Mouse (Mus musculus) kidney, postnatal 0 days (tissue): ENCODE data around the gene Gm10153. TPM values are rescaled to one million over a fixed set of nuclear protein-coding genes. Genes with fewer than 3 reads are reported as not detected.
"Not testable (repeated sequence)": the region's sequence is repeated elsewhere in the genome, so short reads cannot be mapped to it uniquely, and the experiment has no call there.

ENCODE experiments used
- ATAC-seq: fragments of 200-750 bp; cut with Nextera tagmentation; replicated peaks from 2 replicates; pipeline ENCODE4 v1.8.0; 2017; ENCODE audit warnings: low read depth, moderate number of reproducible peaks, moderate TSS enrichment, moderate library complexity; ENCODE audit not compliant: low FRiP score
- DNase-seq: peaks from one replicate; pipeline ENCODE4 v3.0.0-alpha.2; 2016; ENCODE audit warnings: low spot score
- H3K27ac ChIP-seq: fragments of 300-500 bp; sonication (generic); 2 replicates; pipeline ENCODE4 v1.5.1; 2014; ENCODE audit warnings: mild to moderate bottlenecking
- H3K27me3 ChIP-seq: fragments of 300-500 bp; sonication (generic); 2 replicates; pipeline ENCODE4 v1.6.1; 2014; ENCODE audit warnings: low read length, mixed read lengths; ENCODE audit not compliant: insufficient read depth
- H3K36me3 ChIP-seq: fragments of 300-500 bp; sonication (generic); 2 replicates; pipeline ENCODE4 v1.6.1; 2014; ENCODE audit warnings: low read length, mixed read lengths; ENCODE audit not compliant: insufficient read depth
- H3K4me1 ChIP-seq: fragments of 300-500 bp; sonication (generic); replicated peaks from 2 replicates; pipeline ENCODE4 v1.6.1; 2014; ENCODE audit warnings: antibody characterized with exemption, low read length, mixed read lengths; ENCODE audit not compliant: insufficient read depth
- H3K4me2 ChIP-seq: fragments of 300-500 bp; sonication (generic); 2 replicates; pipeline ENCODE4 v1.6.1; 2014; ENCODE audit warnings: mild to moderate bottlenecking, low read length, moderate library complexity, mixed read lengths
- H3K4me3 ChIP-seq: fragments of 300-500 bp; sonication (generic); replicated peaks from 2 replicates; pipeline ENCODE4 v1.5.1; 2014; ENCODE audit warnings: low read depth, low read length
- H3K9ac ChIP-seq: fragments of 300-500 bp; sonication (generic); 2 replicates; pipeline ENCODE4 v1.6.1; 2014; ENCODE audit warnings: low read depth, low read length
- H3K9me3 ChIP-seq: fragments of 300-500 bp; sonication (generic); replicated peaks from 2 replicates; pipeline ENCODE4 v1.6.1; 2016; ENCODE audit warnings: low read length, inconsistent platforms, mixed read lengths
- CTCF ChIP-seq: IDR thresholded peaks from 2 replicates; pipeline ENCODE4 v1.5.1; 2016; ENCODE audit warnings: antibody characterized with exemption, low read depth, mild to moderate bottlenecking, moderate library complexity
- WGBS: fragments of 180-500 bp; shearing (Covaris S2); extraction: QIAGEN DNeasy Blood & Tissue Kit; methylation state at CpG from one replicate; pipeline ENCODE4 v1.1.7; 2014; 5-methylcytosine and 5-hydroxymethylcytosine counted together
- polyA plus RNA-seq: library from polyadenylated mRNA; unstranded; fragments of >200 nt; fragmentation: Nextera tagmentation; extraction: Ambion mirVana; gene quantifications from 2 replicates; pipeline ENCODE4 v1.2.1, GENCODE M21; 2015

Gm10153 gene
- polyA plus RNA-seq, 1 experiment from 2014 or later = not detected

DNA sequence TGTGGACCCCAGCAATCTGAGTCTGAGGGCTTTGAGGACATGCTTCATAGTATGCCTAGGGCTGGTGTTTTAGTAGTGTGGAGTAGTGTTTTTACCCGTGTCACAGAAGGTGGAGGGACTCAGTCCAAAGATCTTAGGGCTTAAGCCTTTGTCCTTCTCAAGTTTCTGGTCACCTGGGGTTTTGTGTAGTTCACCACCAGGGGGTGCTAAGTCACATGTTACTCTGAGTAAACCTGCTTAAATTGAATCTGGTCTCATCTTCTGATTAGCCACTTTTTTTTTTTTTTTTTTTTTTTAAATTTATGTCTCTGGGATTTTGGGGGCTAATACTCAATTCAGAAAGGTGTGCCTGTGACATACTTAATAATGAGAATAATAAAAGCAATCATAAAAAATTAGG is 44.2 kb downstream of the Gm10153 start:
- TF ChIP-seq CTCF = peak; percentile 76
- Histone ChIP-seq H3K36me3 (no peaks in the 10 kb centered on the region), H3K4me2 (no peak overlapping the region), H3K9me3 (no peaks in the 10 kb centered on the region), H3K4me3 (no peak overlapping the region), H3K4me1 (no peaks in the 10 kb centered on the region), H3K27ac (no peak overlapping the region), H3K27me3 (no peaks in the 10 kb centered on the region), H3K9ac (no peak overlapping the region)
- peak; percentile 84 for DNase-seq
- ATAC-seq = no peak
- 0% methylated on average over 1 of the region's 1 CpGs for WGBS

DNA sequence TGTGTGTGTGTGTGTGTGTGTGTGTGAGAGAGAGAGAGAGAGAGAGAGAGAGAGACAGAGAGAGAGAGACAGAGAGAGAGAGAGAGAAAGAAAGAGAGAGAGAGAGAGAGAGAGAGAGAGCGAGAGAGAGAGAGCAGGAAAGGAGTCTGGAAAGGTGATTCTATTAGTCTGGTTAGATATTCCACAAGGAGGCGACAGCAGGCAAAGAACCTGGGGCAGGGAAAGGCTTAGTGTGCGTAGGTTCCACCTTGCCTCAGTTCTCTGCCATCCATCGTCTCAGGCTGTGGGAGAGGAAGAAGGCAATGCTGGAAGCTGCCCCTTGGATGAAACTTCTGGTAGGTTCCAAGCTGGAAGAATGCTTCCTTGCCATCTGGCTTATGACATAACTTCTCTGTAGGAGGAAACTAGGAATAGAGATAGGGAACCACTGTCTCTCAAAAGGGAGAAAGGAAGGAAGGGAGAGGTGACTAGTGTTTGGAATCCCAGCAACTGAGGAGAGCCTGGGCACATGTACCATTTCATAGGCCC is 44.7 kb downstream of the Gm10153 start:
- H3K36me3 ChIP-seq = no peaks in the 10 kb centered on the region
- 32% methylated on average over 4 of the region's 4 CpGs for WGBS
- H3K27me3 ChIP-seq = no peaks in the 10 kb centered on the region
- ATAC-seq (no peak), DNase-seq (peak; percentile 14)
- no peak overlapping the region for H3K4me2 ChIP-seq
- H3K27ac ChIP-seq = no peak overlapping the region
- H3K9me3 ChIP-seq = no peaks in the 10 kb centered on the region
- H3K4me1 ChIP-seq = no peaks in the 10 kb centered on the region
- TF ChIP-seq CTCF = peak; percentile 40; the same call in 1 of the 2 replicates
- no peak overlapping the region for H3K4me3 ChIP-seq
- no peak overlapping the region for H3K9ac ChIP-seq

DNA sequence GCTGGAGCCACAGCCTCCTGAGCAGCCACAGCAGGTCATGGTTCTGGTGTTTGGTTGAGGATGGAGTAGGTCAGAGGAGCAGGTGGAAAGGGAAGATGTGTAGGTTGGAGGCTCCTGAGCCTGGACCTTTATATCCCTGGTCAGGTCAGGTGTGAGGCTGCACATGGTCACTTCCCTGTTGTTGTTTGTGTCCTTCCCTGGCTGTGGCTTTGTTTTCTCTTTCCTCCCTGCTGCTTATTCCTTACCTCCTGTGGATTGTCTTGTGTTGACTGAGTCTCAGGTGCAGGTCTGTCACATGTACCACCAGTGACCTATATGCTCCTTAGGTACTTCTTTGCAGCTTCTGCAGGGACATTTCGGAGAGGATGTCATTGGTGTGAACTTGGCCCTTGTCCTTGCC is 45.7 kb downstream of the Gm10153 start, which contains the start of gene Gm45337:
Gene Gm45337, minus strand, starts transcription at position 101 of the 400 bp plus-strand sequence.
- H3K4me1 ChIP-seq = no peaks in the 10 kb centered on the region
- 89% methylated on average over 1 of the region's 1 CpGs for WGBS
- no peak within 1 kb of the TSS for H3K4me3 ChIP-seq
- H3K27me3 ChIP-seq = no peaks in the 10 kb centered on the region
- no peak within 1 kb of the TSS for H3K4me2 ChIP-seq
- H3K9ac ChIP-seq = no peak within 1 kb of the TSS
- DNase-seq (no peak), ATAC-seq (no peak)
- no peak within 1 kb of the TSS for H3K27ac ChIP-seq
- no peaks in the 10 kb centered on the region for H3K36me3 ChIP-seq
- H3K9me3 ChIP-seq = no peaks in the 10 kb centered on the region
- TF ChIP-seq CTCF = no peak

DNA sequence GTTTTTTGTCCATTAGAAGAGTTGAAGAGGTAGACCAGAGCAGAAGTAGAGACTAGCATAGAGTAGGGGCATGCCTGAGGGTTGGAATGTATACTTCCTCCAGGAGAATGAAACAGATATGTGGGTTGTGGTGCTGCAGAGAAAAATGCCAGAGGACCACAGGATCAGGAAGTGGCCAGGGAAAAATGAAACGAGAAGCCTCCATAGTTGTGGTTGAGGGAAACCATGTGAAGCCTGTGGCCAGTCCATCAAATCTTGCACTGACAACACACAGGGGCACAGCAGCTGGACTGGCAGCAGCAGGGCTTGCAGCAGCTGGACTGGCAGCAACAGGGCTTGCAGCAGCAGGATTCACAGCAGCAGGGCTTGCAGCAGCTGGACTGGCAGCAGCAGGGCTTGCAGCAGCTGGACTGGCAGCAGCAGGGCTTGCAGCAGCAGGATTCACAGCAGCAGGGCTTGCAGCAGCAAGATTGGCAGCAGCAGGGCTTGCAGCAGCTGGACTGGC is 46.6 kb downstream of the Gm10153 start:
- H3K4me2 ChIP-seq, H3K4me3 ChIP-seq, H3K27ac ChIP-seq, ATAC-seq, H3K27me3 ChIP-seq, DNase-seq, H3K4me1 ChIP-seq, H3K36me3 ChIP-seq, H3K9ac ChIP-seq, H3K9me3 ChIP-seq: not testable (repeated sequence)
- 32% methylated on average over 1 of the region's 1 CpGs for WGBS

GRCm38 (mm10) chr7:142140696-142141095 is 49.5 kb downstream of the Gm10153 start:
- H3K36me3 ChIP-seq = no peaks in the 10 kb centered on the region
- H3K4me2 ChIP-seq = no peak overlapping the region
- H3K4me1 ChIP-seq = no peaks in the 10 kb centered on the region
- no peak for TF ChIP-seq CTCF
- H3K9me3 ChIP-seq = no peaks in the 10 kb centered on the region
- H3K27ac ChIP-seq = no peak overlapping the region
- no peak overlapping the region for H3K9ac ChIP-seq
- 0% methylated on average over 1 of the region's 1 CpGs for WGBS
- H3K27me3 ChIP-seq = no peaks in the 10 kb centered on the region
- H3K4me3 ChIP-seq = no peak overlapping the region
- ATAC-seq (no peak), DNase-seq (no peak)

Other genes starting within 250 kb of the Gm10153 start
- 0.29 and 0.31 TPM in 2 replicates for gene Brsk2, start 240.6 kb downstream of the Gm10153 start, polyA plus RNA-seq
- gene Mob2, start 129.3 kb downstream of the Gm10153 start, polyA plus RNA-seq = 62.8 and 64.3 TPM in 2 replicates
- gene Dusp8, start 94.5 kb downstream of the Gm10153 start, polyA plus RNA-seq = 2.3 and 2.5 TPM in 2 replicates
- not detected in 2 replicates for gene Gm45618, start 69.7 kb downstream of the Gm10153 start, polyA plus RNA-seq
- gene Gm39115, start 54.4 kb downstream of the Gm10153 start, polyA plus RNA-seq = not detected in 2 replicates
- not detected in 2 replicates for gene Gm45337, start 45.8 kb downstream of the Gm10153 start, polyA plus RNA-seq
- not detected in 2 replicates for gene Gm29735, start 33.3 kb downstream of the Gm10153 start, polyA plus RNA-seq
- not detected in 2 replicates for gene Gm4553, start 24.6 kb downstream of the Gm10153 start, polyA plus RNA-seq
- gene Krtap5-2, start 14.4 kb downstream of the Gm10153 start, polyA plus RNA-seq = not detected in 2 replicates
- not detected in 2 replicates for gene Krtap5-3, start 11.0 kb upstream of the Gm10153 start, polyA plus RNA-seq
- gene Gm7579, start 21.5 kb upstream of the Gm10153 start, polyA plus RNA-seq = not detected in 2 replicates
- not detected in 2 replicates for gene Krtap5-5, start 39.6 kb upstream of the Gm10153 start, polyA plus RNA-seq
- not detected in 2 replicates for gene Gm40460, start 50.7 kb upstream of the Gm10153 start, polyA plus RNA-seq
- not detected in 2 replicates for gene Gm2431, start 68.0 kb upstream of the Gm10153 start, polyA plus RNA-seq
- not detected in 2 replicates for gene Gm4559, start 84.0 kb upstream of the Gm10153 start, polyA plus RNA-seq
- not detected in 2 replicates for gene Krtap5-1, start 106.7 kb upstream of the Gm10153 start, polyA plus RNA-seq
- gene Krtap5-4, start 113.2 kb upstream of the Gm10153 start, polyA plus RNA-seq = not detected in 2 replicates
- 3.6 and 3.9 TPM in 2 replicates for gene Ifitm10, start 183.4 kb upstream of the Gm10153 start, polyA plus RNA-seq
- not detected in 2 replicates for gene Gm49369, start 192.3 kb upstream of the Gm10153 start, polyA plus RNA-seq
- gene Ctsd, start 197.6 kb upstream of the Gm10153 start, polyA plus RNA-seq = 575 and 586 TPM in 2 replicates
- 2.5 and 4.8 TPM in 2 replicates for gene Syt8, start 244.5 kb upstream of the Gm10153 start, polyA plus RNA-seq